Mouse (Mus musculus) ES-Bruce4 (cell line): Measurements from ENCODE around the gene Mc1r. TPM values are rescaled to one million over a fixed set of nuclear protein-coding genes. Genes with fewer than 3 reads are reported as not detected.

Source experiments
- H3K27ac ChIP-seq: 2 replicates; pipeline ENCODE4 v1.5.1; 2012; ENCODE audit warnings: low read length, inconsistent platforms; ENCODE audit not compliant: insufficient read depth
- H3K27me3 ChIP-seq: 2 replicates; pipeline ENCODE4 v1.6.1; 2012; ENCODE audit warnings: mild to moderate bottlenecking, low read length, inconsistent platforms; ENCODE audit not compliant: control insufficient read depth, poor library complexity, insufficient read depth, severe bottlenecking
- H3K36me3 ChIP-seq: 2 replicates; pipeline ENCODE4 v1.6.1; 2012; ENCODE audit warnings: inconsistent platforms, mild to moderate bottlenecking, low read length, moderate library complexity; ENCODE audit not compliant: control insufficient read depth, poor library complexity, insufficient read depth, severe bottlenecking
- H3K4me1 ChIP-seq: one replicate; pipeline ENCODE4 v1.8.1; 2011; ENCODE audit warnings: low read length; ENCODE audit not compliant: control insufficient read depth, insufficient read depth
- H3K4me3 ChIP-seq: 2 replicates; pipeline ENCODE4 v1.5.1; 2011; ENCODE audit warnings: low read depth, mild to moderate bottlenecking, low read length
- H3K9ac ChIP-seq: 2 replicates; pipeline ENCODE4 v1.6.1; 2012; ENCODE audit warnings: low read depth, mild to moderate bottlenecking, inconsistent platforms; ENCODE audit not compliant: poor library complexity, severe bottlenecking
- H3K9me3 ChIP-seq: replicated peaks from 2 replicates; pipeline ENCODE4 v1.6.1; 2012; ENCODE audit warnings: mild to moderate bottlenecking, low read length, inconsistent platforms; ENCODE audit not compliant: control insufficient read depth, poor library complexity, insufficient read depth, severe bottlenecking
- CTCF ChIP-seq: IDR thresholded peaks from one replicate; pipeline ENCODE4 v1.8.1; 2011; ENCODE audit warnings: low read depth, low read length
- EP300 ChIP-seq: IDR thresholded peaks from 2 replicates; pipeline ENCODE4 v1.6.1; 2011; ENCODE audit warnings: low read depth, low read length; ENCODE audit not compliant: insufficient read depth
- POLR2A ChIP-seq: IDR thresholded peaks from one replicate; pipeline ENCODE4 v1.8.1; 2011; ENCODE audit warnings: low read length; ENCODE audit not compliant: insufficient read depth
- polyA plus RNA-seq: library from polyadenylated mRNA; stranded (reverse); fragments of >200 nt; gene quantifications from 2 replicates; pipeline ENCODE4 v1.2.4, GENCODE M21; 2011; ENCODE audit warnings: low read depth; ENCODE audit not compliant: missing spikeins, insufficient read depth, insufficient read length

Gene Mc1r
- polyA plus RNA-seq = not detected in 2 replicates

GRCm38 (mm10) chr8:123406786-123407185 lies at the start of gene Mc1r:
Gene Mc1r, plus strand, starts transcription at chr8:123407107.
- no peak within 1 kb of the TSS for H3K9ac ChIP-seq
- peaks cover 4% of the 10 kb centered on the region for H3K4me1 ChIP-seq
- H3K36me3 ChIP-seq = no peaks in the 10 kb centered on the region
- TF ChIP-seq POLR2A (no peak), CTCF (peak; percentile 91)
- no peaks in the 10 kb centered on the region for H3K9me3 ChIP-seq
- no peaks in the 10 kb centered on the region for H3K27me3 ChIP-seq
- H3K4me3 ChIP-seq = no peak within 1 kb of the TSS
- no peak within 1 kb of the TSS for H3K27ac ChIP-seq

GRCm38 (mm10) chr8:123361082-123361739 lies 45.7 kb upstream of the Mc1r start:
- TF ChIP-seq EP300 (no peak), POLR2A (no peak), CTCF (peak; percentile 91)
- no peak overlapping the region for H3K27ac ChIP-seq
- H3K9me3 ChIP-seq = no peaks in the 10 kb centered on the region
- H3K4me1 ChIP-seq = no peaks in the 10 kb centered on the region
- H3K36me3 ChIP-seq = no peaks in the 10 kb centered on the region
- H3K27me3 ChIP-seq = no peaks in the 10 kb centered on the region
- no peak overlapping the region for H3K9ac ChIP-seq
- no peak overlapping the region for H3K4me3 ChIP-seq

- TF ChIP-seq CTCF (no peak), POLR2A (no peak), EP300 (0 out of 2 replicates have a peak, but pooled peaks have one; percentile 34)
- Histone ChIP-seq H3K27me3 (no peaks in the 10 kb centered on the region), H3K9ac (peak within 1 kb of the TSS; percentile 78), H3K9me3 (no peaks in the 10 kb centered on the region), H3K36me3 (0 out of 2 replicates have a peak, but pooled peaks cover 2% of the 10 kb centered on the region), H3K27ac (peak within 1 kb of the TSS; percentile 88), H3K4me1 (peaks cover 2% of the 10 kb centered on the region), H3K4me3 (peak within 1 kb of the TSS; percentile 63)
Measured at GRCm38 (mm10) chr8:123373403-123374238, 33.3 kb upstream of the Mc1r start, which contains the start of gene Tcf25. Gene Tcf25, plus strand, starts transcription at chr8:123373753.

- H3K27ac ChIP-seq = no peak overlapping the region
- no peaks in the 10 kb centered on the region for H3K27me3 ChIP-seq
- TF ChIP-seq POLR2A (no peak), EP300 (0 out of 2 replicates have a peak, but pooled peaks have one; percentile 19)
- peak overlapping the region; percentile 78 for H3K9ac ChIP-seq
- peaks cover 2% of the 10 kb centered on the region for H3K4me1 ChIP-seq
- 0 out of 2 replicates have a peak, but pooled peaks cover 2% of the 10 kb centered on the region for H3K36me3 ChIP-seq
- no peaks in the 10 kb centered on the region for H3K9me3 ChIP-seq
- peak overlapping the region; percentile 63 for H3K4me3 ChIP-seq
Measured at GRCm38 (mm10) chr8:123374239-123374578, 32.7 kb upstream of the Mc1r start.

GRCm38 (mm10) chr8:123375701-123376100 lies 31.2 kb upstream of the Mc1r start:
- H3K9me3 ChIP-seq = no peaks in the 10 kb centered on the region
- 0 out of 2 replicates have a peak, but pooled peaks cover 2% of the 10 kb centered on the region for H3K36me3 ChIP-seq
- 0 out of 2 replicates have a peak overlapping the region, but pooled peaks have one; percentile 55 for H3K27ac ChIP-seq
- H3K9ac ChIP-seq = peak overlapping the region; percentile 9; the same call in 1 of the 2 replicates
- no peak for TF ChIP-seq EP300
- no peak for TF ChIP-seq CTCF
- H3K27me3 ChIP-seq = no peaks in the 10 kb centered on the region
- H3K4me3 ChIP-seq = no peak overlapping the region
- peaks cover 2% of the 10 kb centered on the region for H3K4me1 ChIP-seq

GRCm38 (mm10) chr8:123376106-123376505 lies 30.8 kb upstream of the Mc1r start:
- no peak for TF ChIP-seq POLR2A
- no peak for TF ChIP-seq EP300
- TF ChIP-seq CTCF = no peak

More at GRCm38 (mm10) chr8:123376106-123376505, 30.8 kb upstream of the Mc1r start:
- Histone ChIP-seq H3K4me1 (peaks cover 2% of the 10 kb centered on the region), H3K9ac (peak overlapping the region; percentile 34; the same call in 1 of the 2 replicates), H3K27ac (peak overlapping the region; percentile 55), H3K27me3 (no peaks in the 10 kb centered on the region), H3K4me3 (no peak overlapping the region), H3K9me3 (no peaks in the 10 kb centered on the region), H3K36me3 (0 out of 2 replicates have a peak, but pooled peaks cover 2% of the 10 kb centered on the region)
